Mouse (Mus musculus) kidney, adult 18-20 months (tissue): ENCODE data around the gene Ctdsp2.

ENCODE experiments used
- DNase-seq: peaks from one replicate; pipeline ENCODE4 v3.0.0; 2021

The Ctdsp2 gene

DNA sequence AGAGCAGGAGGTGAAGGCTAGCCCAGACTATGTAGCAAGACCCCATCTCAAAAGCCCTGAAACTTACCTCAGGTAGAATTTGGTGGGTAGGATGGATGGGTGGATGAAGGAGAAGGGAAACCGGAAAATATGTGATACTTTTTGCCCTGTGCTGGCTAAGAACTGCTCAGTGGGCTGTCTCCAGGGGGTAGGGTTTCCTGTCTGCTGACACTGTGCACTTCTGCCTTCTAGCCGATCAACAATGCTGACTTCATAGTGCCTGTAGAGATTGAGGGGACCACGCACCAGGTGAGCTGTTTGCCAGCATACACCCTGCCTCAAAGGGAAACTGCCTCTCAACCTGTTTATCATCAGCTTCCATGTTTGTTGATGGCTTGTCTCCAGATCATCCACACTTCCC is 15.1 kb downstream of the Ctdsp2 start:
- DNase-seq: no peak

- no peak for DNase-seq
These were observed 19.0 kb downstream of the Ctdsp2 start for GRCm38 (mm10) chr10:126997340-126998113.

DNA sequence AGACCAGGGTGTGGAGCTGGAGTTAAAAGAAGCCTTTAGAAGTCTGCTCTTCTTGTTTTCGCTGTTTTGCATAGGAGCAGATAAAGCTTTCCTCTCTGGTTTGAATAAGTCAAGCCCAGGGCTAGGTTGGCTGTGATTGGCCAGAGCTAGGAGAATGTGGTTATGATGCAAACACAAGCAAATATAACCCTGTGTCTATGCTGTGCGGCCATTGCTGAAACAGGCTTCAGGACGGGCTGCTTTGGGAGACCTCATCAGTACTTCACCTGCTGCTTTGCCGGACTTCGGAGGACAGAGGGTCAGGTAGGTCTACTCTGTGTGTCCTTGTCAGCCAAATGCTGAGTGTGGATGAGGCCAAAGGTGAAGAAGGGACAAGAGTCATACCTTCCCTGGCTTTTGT is 22.0 kb downstream of the Ctdsp2 start, which contains the start of gene Avil:
Avil (plus strand) TSS at position 181 of the 400 bp plus-strand sequence.
- no peak for DNase-seq

- DNase-seq: no peak
These were observed 22.8 kb downstream of the Ctdsp2 start for GRCm38 (mm10) chr10:127001297-127001696.

DNA sequence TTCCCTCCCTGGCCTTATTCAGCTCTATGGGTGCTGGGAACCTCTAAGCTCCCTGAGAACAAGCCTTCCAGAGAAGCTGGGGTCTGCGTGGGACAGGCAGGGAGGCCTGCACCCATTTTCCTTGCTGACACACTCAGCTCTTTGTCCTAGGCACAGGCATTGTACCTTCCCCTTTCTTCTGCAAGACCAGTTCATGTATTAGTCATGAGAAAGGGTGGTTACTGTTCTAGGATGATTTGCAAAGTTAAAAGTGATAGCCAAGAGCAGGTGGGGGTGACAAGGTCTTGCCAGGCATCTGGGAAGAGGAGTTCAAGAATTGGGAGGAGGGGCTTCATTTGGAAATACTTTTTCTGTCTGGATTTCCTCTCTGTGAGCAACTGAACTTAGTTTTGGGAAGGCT is 23.5 kb downstream of the Ctdsp2 start:
- no peak for DNase-seq

DNA sequence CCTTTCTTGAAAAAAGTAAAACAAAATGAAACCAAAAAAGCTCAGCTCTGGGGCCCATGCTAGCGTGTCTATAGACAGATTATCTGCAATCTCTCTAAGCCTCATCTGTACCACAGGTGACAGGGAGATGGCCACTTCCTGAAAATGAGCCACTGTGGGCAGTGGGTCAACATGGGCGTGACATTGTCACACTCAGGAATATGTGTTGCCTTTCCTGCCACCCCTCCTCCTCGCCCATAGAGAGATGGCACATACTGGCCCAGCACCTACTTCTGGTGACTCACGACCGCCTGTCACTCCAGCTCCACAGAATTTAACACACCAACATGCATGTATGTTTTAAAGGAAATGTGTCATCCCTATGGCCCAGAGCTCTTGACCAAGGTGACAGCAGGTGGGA is 24.2 kb downstream of the Ctdsp2 start:
- DNase-seq: no peak

- no peak for DNase-seq
These were observed 24.8 kb downstream of the Ctdsp2 start for GRCm38 (mm10) chr10:127003334-127003733.

- DNase-seq: no peak
These were observed 25.3 kb downstream of the Ctdsp2 start for GRCm38 (mm10) chr10:127003806-127004205.

DNA sequence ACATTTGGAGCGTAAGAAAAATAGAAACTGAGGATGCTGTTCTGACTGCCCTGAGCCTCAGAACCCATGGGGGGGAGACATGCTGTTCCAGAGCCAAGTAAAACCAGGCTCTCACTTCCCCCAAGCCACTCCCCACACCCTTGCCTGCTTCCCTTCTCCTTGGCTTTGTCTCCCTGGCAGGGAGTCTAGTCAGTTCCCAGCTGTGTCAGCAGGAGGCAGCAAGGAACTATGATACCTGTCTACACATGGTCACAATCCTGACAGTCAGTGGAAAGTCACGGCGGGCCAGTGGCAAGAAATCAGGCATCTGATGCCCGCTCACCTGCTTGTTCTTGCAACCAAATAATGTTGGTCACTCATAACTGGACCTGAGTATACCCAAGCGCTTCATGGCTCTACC is 38.0 kb downstream of the Ctdsp2 start:
- DNase-seq: peak; percentile 60

DNA sequence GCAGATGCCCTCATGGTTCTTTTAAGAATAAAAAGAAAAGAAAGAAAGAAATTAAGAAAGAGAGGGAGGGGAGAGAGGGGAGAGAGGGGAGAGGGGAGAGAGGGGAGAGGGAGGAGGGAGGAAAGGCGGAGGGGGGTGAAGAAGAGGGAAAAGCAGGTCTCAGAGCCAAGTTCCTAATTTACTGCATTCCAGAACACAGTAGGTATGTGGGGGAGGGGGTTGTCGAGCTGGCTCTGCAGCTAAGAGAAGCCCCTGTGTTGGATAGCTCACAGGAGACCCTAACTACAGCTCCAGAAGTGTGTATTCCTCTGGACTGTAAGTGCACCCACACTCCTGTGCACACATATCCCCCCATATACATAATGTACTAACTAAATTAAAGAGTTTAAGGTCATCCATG is 38.6 kb downstream of the Ctdsp2 start:
- DNase-seq: no peak

GRCm38 (mm10) chr10:127018422-127018821 is 39.9 kb downstream of the Ctdsp2 start:
- no peak for DNase-seq

DNA sequence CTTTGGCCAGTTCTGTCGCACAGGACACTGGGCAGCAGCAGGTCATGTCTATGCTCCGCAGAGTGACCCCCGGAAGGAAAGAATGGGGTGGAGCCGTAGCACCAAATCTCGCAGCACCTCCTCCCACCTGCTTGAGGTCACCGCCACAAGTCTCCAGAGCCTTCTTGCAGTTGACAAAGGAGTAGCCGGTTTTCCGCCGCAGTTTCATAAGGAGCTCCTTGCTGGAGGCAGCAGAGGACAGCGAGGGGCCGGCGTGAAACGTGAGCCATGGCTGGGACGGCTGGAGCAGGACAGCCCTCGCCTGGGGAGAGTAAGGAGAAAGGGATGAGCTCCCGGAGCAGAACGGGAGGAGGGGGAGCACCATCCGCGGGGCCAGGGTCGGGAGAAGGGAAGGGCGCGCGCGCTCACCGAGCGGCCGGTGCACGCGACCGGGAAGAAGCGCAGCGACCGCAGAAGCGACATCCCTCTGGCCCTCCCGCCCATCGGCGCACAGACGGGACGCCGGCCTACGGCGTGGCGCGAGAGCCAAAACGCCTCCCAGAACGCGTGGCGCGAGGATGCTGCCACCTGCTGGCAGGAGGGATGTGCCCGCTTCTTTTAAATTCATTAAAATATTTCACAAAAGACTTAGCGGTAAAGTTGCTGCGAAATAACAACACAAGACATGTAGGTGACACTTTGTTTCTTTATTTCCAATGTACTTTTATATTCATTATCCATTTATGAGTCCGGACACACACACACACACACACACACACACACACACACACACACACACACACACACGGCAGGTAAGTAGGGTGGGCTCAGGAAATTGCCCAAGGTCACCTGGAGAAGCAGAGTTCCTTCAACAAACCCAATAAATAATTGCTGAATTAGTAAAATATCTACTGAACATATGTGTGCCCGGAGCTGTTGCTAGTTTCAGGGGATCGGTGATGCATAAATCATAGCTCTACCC is 52.1 kb downstream of the Ctdsp2 start, which contains the start of gene Tsfm:
Tsfm (minus strand) TSS at position 505 of the 961 bp plus-strand sequence.
- peak; percentile 93 for DNase-seq

- DNase-seq: peak; percentile 62
These were observed 54.8 kb downstream of the Ctdsp2 start for GRCm38 (mm10) chr10:127033301-127033741.

DNA sequence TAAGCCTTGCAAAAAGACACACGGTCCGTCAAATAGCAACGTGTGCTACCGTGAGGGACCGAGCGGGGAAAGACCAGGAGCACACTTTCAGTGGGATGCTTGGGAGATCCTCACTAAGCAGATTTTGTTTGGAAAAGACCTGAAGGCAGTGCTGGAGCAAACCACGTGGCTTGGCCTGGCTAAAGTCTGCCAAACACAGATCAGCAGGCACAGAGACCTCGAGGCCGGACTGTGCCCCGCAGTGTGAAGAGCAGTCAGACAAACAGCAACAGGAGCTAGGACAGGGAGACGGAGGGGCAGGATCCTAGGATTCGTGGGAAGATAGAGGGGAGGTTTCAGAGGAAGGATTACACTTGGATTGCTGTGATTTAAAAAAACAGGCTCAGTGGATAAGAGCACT is 57.8 kb downstream of the Ctdsp2 start:
- DNase-seq: peak; percentile 72

GRCm38 (mm10) chr10:127037641-127038040 is 59.1 kb downstream of the Ctdsp2 start:
- DNase-seq: peak; percentile 43

GRCm38 (mm10) chr10:127040569-127041214 is 62.2 kb downstream of the Ctdsp2 start:
- DNase-seq: peak; percentile 39

- DNase-seq: no peak
These were observed 62.8 kb downstream of the Ctdsp2 start, which contains the start of the genes Mettl1 and Eef1akmt3 for GRCm38 (mm10) chr10:127041274-127041766. Mettl1 (plus strand) TSS chr10:127041414. Eef1akmt3 (minus strand) TSS chr10:127041513.

DNA sequence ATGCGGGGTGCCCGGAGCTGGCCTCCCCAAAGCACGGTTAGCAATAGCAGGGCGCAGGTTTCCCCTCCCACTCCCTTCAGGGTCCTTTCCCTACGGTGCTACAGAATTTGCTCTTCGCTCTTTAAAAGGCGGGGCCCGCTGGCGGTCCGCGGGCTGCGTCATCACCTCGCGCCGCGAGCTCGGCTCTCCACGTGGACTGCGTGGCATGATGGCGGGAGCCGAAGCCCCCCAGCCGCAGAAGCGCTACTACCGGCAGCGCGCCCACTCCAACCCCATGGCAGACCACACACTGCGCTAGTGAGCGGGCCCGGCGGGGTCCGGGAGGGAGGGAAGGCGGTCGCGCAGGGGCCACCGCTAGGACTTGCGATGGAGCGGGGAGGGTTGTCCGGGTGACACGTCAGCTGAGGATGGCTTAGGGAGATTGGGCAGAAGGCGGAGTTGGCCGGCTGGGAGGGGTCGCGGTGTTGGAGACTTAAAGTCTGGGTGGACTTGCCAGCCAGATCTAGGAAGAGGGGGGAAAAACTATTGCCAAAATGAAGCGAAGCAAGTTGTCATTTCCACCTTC is 63.3 kb downstream of the Ctdsp2 start:
- DNase-seq: peak; percentile 94

- DNase-seq: no peak
These were observed 64.1 kb downstream of the Ctdsp2 start for GRCm38 (mm10) chr10:127042468-127043115.

- DNase-seq: peak; percentile 75
These were observed 64.7 kb downstream of the Ctdsp2 start for GRCm38 (mm10) chr10:127043187-127043586.

DNA sequence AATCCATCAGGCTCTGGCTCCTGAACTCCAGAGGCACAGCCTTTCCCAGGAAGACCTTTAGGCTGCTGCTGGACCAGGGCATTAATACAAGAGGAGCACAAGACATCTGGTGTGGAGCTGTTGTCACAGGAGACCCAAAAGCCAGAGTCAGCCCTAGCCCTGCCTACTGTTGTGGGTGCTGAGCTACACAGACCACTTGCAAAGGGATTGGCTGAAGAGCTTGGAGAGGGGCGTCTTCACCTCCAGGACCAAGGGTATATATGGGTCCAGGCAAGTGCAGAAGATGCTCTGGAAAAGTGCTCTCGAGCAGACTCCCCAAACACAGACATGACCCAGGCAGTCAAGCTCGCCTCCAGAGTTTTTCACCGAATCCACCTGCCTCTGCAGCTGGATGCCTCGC is 69.4 kb downstream of the Ctdsp2 start, which contains the start of gene Cyp27b1:
Cyp27b1 (plus strand) TSS at position 297 of the 400 bp plus-strand sequence.
- DNase-seq: no peak
